Mouse (Mus musculus) heart, embryonic 14.5 days (tissue): ENCODE data around the gene Vwc2l. TPM values are rescaled to one million over a fixed set of nuclear protein-coding genes. Genes with fewer than 3 reads are reported as not detected.

Experiments used
- ATAC-seq: fragments of 200-750 bp; cut with Nextera tagmentation; 2 replicates; pipeline ENCODE4 v1.8.0; 2017; ENCODE audit warnings: low read depth, moderate TSS enrichment; ENCODE audit not compliant: insufficient number of reproducible peaks, insufficient read depth, low FRiP score
- H3K27ac ChIP-seq, 2 experiments: fragments of 200-500 bp in 1 of 2; fragments of 300-500 bp in 1 of 2; sonication (generic) in 1 of 2; replicated peaks in 1 of 2; 2 replicates each; pipeline ENCODE4 v1.5.1; 2012 to 2014; ENCODE audit warnings: low read depth in 2 of 2, low read length in 2 of 2, control low read depth in 1 of 2, mild to moderate bottlenecking in 1 of 2, mixed read lengths in 1 of 2; ENCODE audit not compliant: control insufficient read depth in 1 of 2, insufficient read depth in 1 of 2
- H3K27me3 ChIP-seq: fragments of 300-500 bp; sonication (generic); 2 replicates; pipeline ENCODE4 v1.6.1; 2014; ENCODE audit warnings: mild to moderate bottlenecking, low read length, control low read depth; ENCODE audit not compliant: control insufficient read depth, insufficient read depth
- H3K36me3 ChIP-seq: fragments of 300-500 bp; sonication (generic); 2 replicates; pipeline ENCODE4 v1.6.1; 2014; ENCODE audit warnings: mild to moderate bottlenecking, control low read depth, low read length, mixed read lengths; ENCODE audit not compliant: control insufficient read depth, insufficient read depth
- H3K4me1 ChIP-seq, 2 experiments: fragments of 200-500 bp in 1 of 2; fragments of 300-500 bp in 1 of 2; sonication (generic) in 1 of 2; 2 replicates each; pipeline ENCODE4 v1.6.1; 2012 to 2014; ENCODE audit warnings: low read length in 2 of 2, control low read depth in 1 of 2, mixed read lengths in 1 of 2; ENCODE audit not compliant: control insufficient read depth in 2 of 2, insufficient read depth in 2 of 2
- H3K4me2 ChIP-seq: fragments of 300-500 bp; sonication (generic); 2 replicates; pipeline ENCODE4 v1.6.1; 2014; ENCODE audit warnings: mild to moderate bottlenecking, low read length
- H3K4me3 ChIP-seq, 2 experiments: fragments of 200-500 bp in 1 of 2; fragments of 300-500 bp in 1 of 2; sonication (generic) in 1 of 2; 2 replicates each; pipeline ENCODE4 v1.5.1; 2012 to 2014; ENCODE audit warnings: low read length in 2 of 2, mild to moderate bottlenecking in 2 of 2, control low read depth in 1 of 2, low read depth in 1 of 2, moderate library complexity in 1 of 2; ENCODE audit not compliant: control insufficient read depth in 1 of 2, insufficient read depth in 1 of 2
- H3K9ac ChIP-seq: fragments of 300-500 bp; sonication (generic); 2 replicates; pipeline ENCODE4 v1.6.1; 2014; ENCODE audit warnings: mild to moderate bottlenecking, low read length
- H3K9me3 ChIP-seq: fragments of 300-500 bp; sonication (generic); 2 replicates; pipeline ENCODE4 v1.6.1; 2016; ENCODE audit warnings: low read length, control low read depth; ENCODE audit not compliant: control insufficient read depth
- WGBS: fragments of 180-500 bp; shearing (Covaris S2); extraction: QIAGEN DNeasy Blood & Tissue Kit; methylation state at CpG from one replicate; pipeline ENCODE4 v1.1.7; 2014; 5-methylcytosine and 5-hydroxymethylcytosine counted together
- polyA plus RNA-seq: library from polyadenylated mRNA; unstranded; fragments of >200 nt; fragmentation: Nextera tagmentation; extraction: Ambion mirVana; gene quantifications from 2 replicates; pipeline ENCODE4 v1.2.1, GENCODE M21; 2014

Vwc2l gene
- not detected in 2 replicates for polyA plus RNA-seq

GRCm38 (mm10) chr1:70725655-70726066 lies at the start of gene Vwc2l:
Vwc2l (plus strand) TSS chr1:70725715.
- Histone ChIP-seq H3K9ac (no peak within 1 kb of the TSS), H3K36me3 (no peaks in the 10 kb centered on the region), H3K4me3 (no peak within 1 kb of the TSS), H3K9me3 (no peaks in the 10 kb centered on the region), H3K27ac (no peak within 1 kb of the TSS), H3K4me2 (no peak within 1 kb of the TSS), H3K27me3 (no peaks in the 10 kb centered on the region), H3K4me1 (no peaks in the 10 kb centered on the region)
- WGBS = 12% methylated on average over 13 of the region's 13 CpGs
- ATAC-seq = no peak

DNA sequence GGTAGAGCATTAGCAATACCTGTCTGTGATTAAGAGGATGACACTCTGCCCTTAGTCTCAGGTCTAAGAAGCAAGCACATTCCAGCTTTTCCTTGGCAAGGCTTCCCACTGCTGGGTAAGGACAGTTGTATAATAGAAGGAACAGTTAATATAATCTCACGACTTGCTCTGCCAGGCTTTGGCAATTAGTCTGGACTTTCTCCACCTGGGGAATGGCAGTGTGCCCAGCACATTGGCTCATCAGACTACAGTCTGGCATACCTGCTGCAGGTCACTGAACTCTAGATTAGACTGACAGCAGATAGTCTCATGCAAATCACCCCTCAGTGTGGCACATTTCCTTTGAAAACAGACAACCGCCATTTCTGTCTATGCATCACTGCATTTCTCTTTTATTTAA lies 33.0 kb upstream of the Vwc2l start:
- no peak overlapping the region for H3K27ac ChIP-seq
- 79% methylated on average over 2 of the region's 2 CpGs for WGBS
- H3K4me2 ChIP-seq = no peak overlapping the region
- H3K36me3 ChIP-seq = no peaks in the 10 kb centered on the region
- no peak overlapping the region for H3K4me3 ChIP-seq
- H3K9me3 ChIP-seq = no peaks in the 10 kb centered on the region
- H3K27me3 ChIP-seq = no peaks in the 10 kb centered on the region
- H3K9ac ChIP-seq = no peak overlapping the region
- ATAC-seq = no peak
- H3K4me1 ChIP-seq = no peaks in the 10 kb centered on the region

DNA sequence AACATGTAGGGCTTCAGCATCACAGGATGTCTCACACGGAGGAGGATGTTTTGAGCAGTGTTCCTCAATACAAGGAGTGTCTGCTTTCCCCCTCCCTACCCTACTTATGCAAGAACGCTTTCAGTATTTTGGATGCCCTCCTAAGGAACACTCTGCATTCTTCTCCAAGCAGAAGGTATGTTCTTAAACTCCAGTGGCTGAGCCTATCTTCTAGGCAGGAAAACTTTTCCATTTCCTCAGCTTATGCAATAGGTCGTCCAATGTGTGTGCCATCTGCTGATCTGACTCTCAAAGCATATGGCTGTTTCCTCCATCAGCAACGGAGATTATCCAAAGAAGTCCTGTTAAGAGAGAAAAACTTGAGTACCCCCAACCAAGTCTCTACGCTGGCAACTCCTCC lies 25.2 kb upstream of the Vwc2l start:
- no peaks in the 10 kb centered on the region for H3K36me3 ChIP-seq
- H3K4me1 ChIP-seq = peaks cover 0 to 9% of the 10 kb centered on the region in 2 experiments; a peak in 1 of 4 replicates
- no peaks in the 10 kb centered on the region for H3K9me3 ChIP-seq
- 73% methylated on average over 5 of the region's 5 CpGs for WGBS
- H3K27ac ChIP-seq = no peak overlapping the region
- no peak overlapping the region for H3K9ac ChIP-seq
- no peak for ATAC-seq
- H3K4me3 ChIP-seq = no peak overlapping the region
- no peaks in the 10 kb centered on the region for H3K27me3 ChIP-seq
- no peak overlapping the region for H3K4me2 ChIP-seq

GRCm38 (mm10) chr1:70703934-70704333 lies 21.6 kb upstream of the Vwc2l start:
- H3K4me1 ChIP-seq = peaks cover 0 to 9% of the 10 kb centered on the region in 2 experiments; a peak in 1 of 4 replicates
- no peak overlapping the region for H3K9ac ChIP-seq
- H3K4me2 ChIP-seq = no peak overlapping the region
- no peak; the same call in 1 of the 2 replicates for ATAC-seq
- H3K9me3 ChIP-seq = no peaks in the 10 kb centered on the region
- 23% methylated on average over 3 of the region's 3 CpGs for WGBS
- H3K27me3 ChIP-seq = no peaks in the 10 kb centered on the region
- H3K36me3 ChIP-seq = no peaks in the 10 kb centered on the region
- H3K27ac ChIP-seq = peak overlapping the region; percentile 3 to 56; a peak in 1 of 4 replicates
- no peak overlapping the region for H3K4me3 ChIP-seq

- ATAC-seq = no peak
- Histone ChIP-seq H3K4me2 (no peak overlapping the region), H3K36me3 (no peaks in the 10 kb centered on the region), H3K27ac (no peak overlapping the region), H3K9me3 (no peaks in the 10 kb centered on the region), H3K4me3 (no peak overlapping the region), H3K27me3 (no peaks in the 10 kb centered on the region), H3K9ac (no peak overlapping the region), H3K4me1 (peaks cover 0 to 9% of the 10 kb centered on the region in 2 experiments; a peak in 1 of 4 replicates)
- 66% methylated on average over 3 of the region's 3 CpGs for WGBS
Observed at GRCm38 (mm10) chr1:70705821-70706220, 19.7 kb upstream of the Vwc2l start.

- Histone ChIP-seq H3K9me3 (no peaks in the 10 kb centered on the region), H3K27ac (no peak overlapping the region), H3K36me3 (no peaks in the 10 kb centered on the region), H3K9ac (no peak overlapping the region), H3K4me3 (no peak overlapping the region), H3K4me1 (no peaks in the 10 kb centered on the region), H3K4me2 (no peak overlapping the region), H3K27me3 (no peaks in the 10 kb centered on the region)
- no peak for ATAC-seq
- 56% methylated on average over 5 of the region's 5 CpGs for WGBS
Observed at GRCm38 (mm10) chr1:70725045-70725444, 470 bp upstream of the Vwc2l start.

GRCm38 (mm10) chr1:70787146-70787545 lies 61.6 kb downstream of the Vwc2l start:
- no peaks in the 10 kb centered on the region for H3K36me3 ChIP-seq
- H3K27me3 ChIP-seq = no peaks in the 10 kb centered on the region
- no peak overlapping the region for H3K4me2 ChIP-seq
- no peak overlapping the region for H3K27ac ChIP-seq
- no peaks in the 10 kb centered on the region for H3K4me1 ChIP-seq
- H3K4me3 ChIP-seq = no peak overlapping the region
- H3K9ac ChIP-seq = no peak overlapping the region
- no peaks in the 10 kb centered on the region for H3K9me3 ChIP-seq
- ATAC-seq = no peak

- Histone ChIP-seq H3K27ac (no peak overlapping the region), H3K4me3 (no peak overlapping the region), H3K36me3 (no peaks in the 10 kb centered on the region), H3K27me3 (no peaks in the 10 kb centered on the region), H3K9me3 (0 out of 2 replicates have a peak, but pooled peaks cover 2% of the 10 kb centered on the region), H3K4me1 (no peaks in the 10 kb centered on the region), H3K9ac (no peak overlapping the region), H3K4me2 (no peak overlapping the region)
- ATAC-seq = no peak
- WGBS = 90% methylated on average over 5 of the region's 5 CpGs
Observed at GRCm38 (mm10) chr1:70791636-70792035, 66.1 kb downstream of the Vwc2l start.
